Mouse (Mus musculus) heart, embryonic 16.5 days (tissue): ENCODE data around the gene Melk. TPM values are rescaled to one million over a fixed set of nuclear protein-coding genes. Genes with fewer than 3 reads are reported as not detected.

Experiments
- ATAC-seq: fragments of 200-750 bp; cut with Nextera tagmentation; replicated peaks from 2 replicates; pipeline ENCODE4 v1.8.0; 2017; ENCODE audit warnings: moderate number of reproducible peaks; ENCODE audit not compliant: insufficient read depth, low FRiP score; ENCODE audit errors: extremely low read depth
- H3K27ac ChIP-seq: fragments of 300-500 bp; sonication (generic); 2 replicates; pipeline ENCODE4 v1.5.1; 2014; ENCODE audit warnings: mild to moderate bottlenecking, low read length, control low read depth, moderate library complexity
- H3K27me3 ChIP-seq: fragments of 300-500 bp; sonication (generic); 2 replicates; pipeline ENCODE4 v1.6.1; 2014; ENCODE audit warnings: low read length, mixed read lengths; ENCODE audit not compliant: control insufficient read depth, insufficient read depth
- H3K36me3 ChIP-seq: fragments of 300-500 bp; sonication (generic); 2 replicates; pipeline ENCODE4 v1.6.1; 2014; ENCODE audit not compliant: control insufficient read depth, insufficient read depth
- H3K4me1 ChIP-seq: fragments of 300-500 bp; sonication (generic); 2 replicates; pipeline ENCODE4 v1.6.1; 2014; ENCODE audit warnings: low read length, mixed read lengths; ENCODE audit not compliant: control insufficient read depth, insufficient read depth
- H3K4me2 ChIP-seq: fragments of 300-500 bp; sonication (generic); 2 replicates; pipeline ENCODE4 v1.6.1; 2014; ENCODE audit warnings: low read depth, mild to moderate bottlenecking, control low read depth, low read length
- H3K4me3 ChIP-seq: fragments of 300-500 bp; sonication (generic); 2 replicates; pipeline ENCODE4 v1.5.1; 2014; ENCODE audit warnings: mild to moderate bottlenecking, control low read depth, low read length
- H3K9ac ChIP-seq: fragments of 300-500 bp; sonication (generic); 2 replicates; pipeline ENCODE4 v1.6.1; 2014; ENCODE audit warnings: low read length, control low read depth
- H3K9me3 ChIP-seq: fragments of 300-500 bp; sonication (generic); replicated peaks from 2 replicates; pipeline ENCODE4 v1.6.1; 2016; ENCODE audit warnings: low read length; ENCODE audit not compliant: control insufficient read depth
- WGBS: fragments of 180-500 bp; shearing (Covaris S2); extraction: QIAGEN DNeasy Blood & Tissue Kit; methylation state at CpG from one replicate; pipeline ENCODE4 v1.1.7; 2014; 5-methylcytosine and 5-hydroxymethylcytosine counted together
- polyA plus RNA-seq: library from polyadenylated mRNA; unstranded; fragments of >200 nt; fragmentation: Nextera tagmentation; extraction: Ambion mirVana; gene quantifications from 2 replicates; pipeline ENCODE4 v1.2.1, GENCODE M21; 2015

Melk gene
- polyA plus RNA-seq, 1 experiment from 2014 or later: 26.0 TPM

DNA sequence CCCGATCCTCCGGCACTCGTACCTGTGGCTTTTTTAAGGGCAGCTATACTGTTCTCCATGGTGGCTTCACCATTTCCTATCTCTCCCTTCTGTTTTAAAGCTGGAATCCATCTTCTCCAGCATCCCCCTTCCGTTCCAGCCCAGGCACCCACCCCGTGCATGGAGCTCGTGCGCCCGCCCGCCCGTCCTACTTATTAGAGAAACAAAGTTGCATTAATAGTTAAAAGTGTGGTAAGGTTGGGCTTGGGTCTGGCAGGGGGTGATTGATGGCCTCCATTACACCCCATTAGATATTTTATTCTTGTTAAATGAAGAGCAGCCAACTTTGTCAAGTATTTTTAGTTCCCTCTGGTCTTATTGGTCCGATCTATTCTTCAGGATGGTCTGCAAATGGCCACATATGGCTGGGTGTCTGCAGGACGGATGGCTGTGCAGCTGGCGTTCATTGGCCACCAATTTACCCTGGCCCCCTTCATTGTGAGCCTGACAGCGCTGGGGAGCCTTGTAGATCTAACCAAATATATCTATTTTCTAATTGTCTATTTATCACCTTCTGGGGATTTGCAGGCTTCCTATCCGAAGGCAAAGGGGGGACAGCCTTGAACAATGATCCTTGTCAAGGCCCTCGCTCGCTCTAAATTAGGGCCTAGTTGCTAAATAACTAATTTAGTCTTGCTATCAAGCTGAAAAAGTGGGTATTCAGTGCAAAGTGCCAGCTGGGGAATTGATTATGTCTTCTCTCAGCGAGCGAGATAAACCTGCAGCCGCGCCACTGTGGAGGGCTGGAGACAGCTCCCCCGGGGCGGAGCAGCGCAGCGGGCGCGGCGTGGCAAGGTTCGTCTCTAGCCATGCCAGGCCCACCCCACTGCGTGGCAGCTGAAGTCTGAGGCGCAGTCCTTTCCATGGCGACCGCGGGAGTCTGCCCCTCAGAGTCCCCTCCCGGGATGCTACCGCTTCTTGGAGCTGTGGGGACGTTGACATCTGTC is 91.8 kb downstream of the Melk start:
- ATAC-seq: no peak
- H3K4me3 ChIP-seq: no peak overlapping the region
- no peak overlapping the region for H3K27ac ChIP-seq
- WGBS: 78% methylated on average over 34 of the region's 37 CpGs
- no peaks in the 10 kb centered on the region for H3K36me3 ChIP-seq
- H3K9me3 ChIP-seq: no peaks in the 10 kb centered on the region
- peaks cover 2% of the 10 kb centered on the region; the same call in 1 of the 2 replicates for H3K27me3 ChIP-seq
- no peaks in the 10 kb centered on the region for H3K4me1 ChIP-seq
- no peak overlapping the region for H3K9ac ChIP-seq
- H3K4me2 ChIP-seq: no peak overlapping the region

DNA sequence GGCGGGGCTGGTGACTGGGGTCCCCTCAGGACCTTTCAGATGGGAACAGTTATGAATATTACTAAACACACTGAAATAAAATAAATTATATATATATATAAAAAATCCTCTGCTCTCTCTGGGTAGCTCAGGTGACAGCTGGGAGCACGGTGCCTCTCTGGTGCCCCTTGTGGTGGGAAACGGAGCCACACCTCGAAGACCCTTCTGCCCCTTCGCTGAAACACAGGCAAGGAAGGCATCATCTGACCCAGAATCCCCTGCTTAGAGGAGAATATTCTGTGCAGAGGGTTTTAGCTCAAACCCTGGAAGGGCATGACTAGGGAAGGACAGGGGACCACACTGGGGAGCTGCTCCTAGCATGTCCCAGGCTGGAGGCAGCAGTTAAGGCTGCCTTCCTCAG is 101.9 kb downstream of the Melk start:
- no peaks in the 10 kb centered on the region for H3K4me1 ChIP-seq
- WGBS: 4% methylated on average over 5 of the region's 5 CpGs
- H3K9me3 ChIP-seq: no peaks in the 10 kb centered on the region
- no peaks in the 10 kb centered on the region for H3K36me3 ChIP-seq
- no peak for ATAC-seq
- H3K9ac ChIP-seq: no peak overlapping the region
- no peak overlapping the region for H3K4me3 ChIP-seq
- H3K4me2 ChIP-seq: no peak overlapping the region
- no peak overlapping the region for H3K27ac ChIP-seq
- H3K27me3 ChIP-seq: no peaks in the 10 kb centered on the region

DNA sequence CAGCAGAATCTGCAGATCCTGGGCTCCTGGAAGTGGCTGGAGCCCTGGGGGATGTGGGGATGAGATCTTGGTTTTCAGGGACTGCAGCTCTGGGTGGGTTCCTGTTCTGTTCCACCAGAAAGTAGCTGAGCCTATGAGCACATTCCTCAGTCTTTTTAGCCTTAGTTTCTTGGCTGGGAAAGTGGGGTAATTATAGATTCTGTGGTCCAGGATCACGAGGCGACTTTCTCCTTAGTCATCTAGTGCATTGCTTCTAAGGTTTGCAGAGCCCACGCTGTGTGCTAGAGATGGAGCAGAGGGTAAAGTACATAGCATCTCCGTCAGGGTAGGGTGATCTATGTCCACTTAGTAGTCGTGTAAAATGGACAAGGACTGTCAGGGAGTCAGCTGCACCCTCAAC is 103.8 kb downstream of the Melk start:
- H3K4me1 ChIP-seq: no peaks in the 10 kb centered on the region
- H3K27ac ChIP-seq: no peak overlapping the region
- H3K4me2 ChIP-seq: no peak overlapping the region
- H3K9ac ChIP-seq: no peak overlapping the region
- no peaks in the 10 kb centered on the region for H3K9me3 ChIP-seq
- no peak for ATAC-seq
- H3K4me3 ChIP-seq: no peak overlapping the region
- H3K27me3 ChIP-seq: no peaks in the 10 kb centered on the region
- 76% methylated on average over 5 of the region's 5 CpGs for WGBS
- no peaks in the 10 kb centered on the region for H3K36me3 ChIP-seq

Other genes with a start within 250 kb of the Melk start
- 38.3 and 40.8 TPM in 2 replicates for gene Gne, start 216.7 kb upstream of the Melk start, polyA plus RNA-seq
- 14.8 and 15.5 TPM in 2 replicates for gene Rnf38, start 67.1 kb upstream of the Melk start, polyA plus RNA-seq